Mouse (Mus musculus): ENCODE results near the gene Klk13. TPM values are rescaled to one million over a fixed set of nuclear protein-coding genes. Genes with fewer than 3 reads are reported as not detected.
A peak's percentile ranks its signal among the peaks of the same experiment; 100 is the strongest.
"Not testable (repeated sequence)": the region's sequence is repeated elsewhere in the genome, so short reads cannot be mapped to it uniquely, and the experiment has no call there.

Gene Klk13
- 0.04 TPM in 1 of 2 replicates, not detected in the other for polyA plus RNA-seq (2012; rRNA removed)

- Histone ChIP-seq H3K36me3 (ENCODE audit: control insufficient read depth, insufficient read depth, low read length) (no peaks in the 10 kb centered on the region), H3K27me3 (ENCODE audit: control insufficient read depth, insufficient read depth, low read length) (no peaks in the 10 kb centered on the region), H3K27ac (ENCODE audit: insufficient read depth, low read length) (no peak within 1 kb of the TSS), H3K4me1 (ENCODE audit: control insufficient read depth, insufficient read depth, insufficient read length) (no peaks in the 10 kb centered on the region), H3K4me3 (ENCODE audit: extremely low read depth, insufficient read depth, insufficient read length) (no peak within 1 kb of the TSS)
- WGBS: 63% methylated on average over 4 of the region's 4 CpGs
- DNase-seq (ENCODE audit: low read depth in 1 of 2, low spot score in 2 of 2): no peak
- TF ChIP-seq POLR2A (IDR thresholded peaks at IDR 0.05; ENCODE audit: low read depth, low read length) (no peak), CTCF (IDR thresholded peaks at IDR 0.05; ENCODE audit: extremely low read depth, insufficient read depth, insufficient read length, insufficient replicate concordance) (no peak)
Observed at GRCm38 (mm10) chr7:43712267-43712666, at the start of gene Klk13. Gene Klk13 (plus strand): TSS chr7:43712567.

DNA sequence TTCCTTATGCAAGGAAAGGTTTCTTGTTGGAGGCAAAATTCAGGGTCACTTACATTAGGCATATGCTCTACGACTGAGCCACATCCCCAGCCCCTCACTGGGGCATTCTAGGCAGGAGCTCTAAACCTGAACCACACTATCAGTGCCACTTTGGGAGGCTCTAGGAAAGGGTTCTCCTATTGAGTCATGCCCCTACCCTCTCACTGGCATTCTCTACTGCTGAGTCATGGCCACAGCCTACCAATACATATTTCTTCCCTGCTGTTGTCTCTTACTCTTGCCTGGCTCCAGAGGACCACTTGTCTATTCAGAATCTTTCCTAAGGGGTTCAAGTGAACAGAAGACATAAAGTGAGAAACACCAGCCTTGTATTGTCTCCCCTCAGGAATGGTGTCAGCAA, 49.6 kb upstream of the Klk13 start:
- DNase-seq (ENCODE audit: low read depth in 1 of 2, low spot score in 2 of 2): no peak
- Histone ChIP-seq H3K27ac (ENCODE audit: insufficient read depth, low read length) (no peak overlapping the region), H3K27me3 (ENCODE audit: control insufficient read depth, insufficient read depth, low read length) (no peaks in the 10 kb centered on the region), H3K4me3 (ENCODE audit: extremely low read depth, insufficient read depth, insufficient read length) (no peak overlapping the region), H3K4me1 (ENCODE audit: control insufficient read depth, insufficient read depth, insufficient read length) (no peaks in the 10 kb centered on the region), H3K36me3 (ENCODE audit: control insufficient read depth, insufficient read depth, low read length) (no peaks in the 10 kb centered on the region)
- TF ChIP-seq POLR2A (IDR thresholded peaks at IDR 0.05; ENCODE audit: low read depth, low read length): no peak
- no peak for TF ChIP-seq CTCF (IDR thresholded peaks at IDR 0.05; ENCODE audit: extremely low read depth, insufficient read depth, insufficient read length, insufficient replicate concordance)
- 91% methylated on average over 1 of the region's 1 CpGs for WGBS

- not testable (repeated sequence) for H3K36me3 ChIP-seq (ENCODE audit: control insufficient read depth, insufficient read depth, low read length); H3K4me1 ChIP-seq (ENCODE audit: control insufficient read depth, insufficient read depth, insufficient read length); H3K27ac ChIP-seq (ENCODE audit: insufficient read depth, low read length); H3K4me3 ChIP-seq (ENCODE audit: extremely low read depth, insufficient read depth, insufficient read length); DNase-seq (ENCODE audit: low read depth in 1 of 2, low spot score in 2 of 2); H3K27me3 ChIP-seq (ENCODE audit: control insufficient read depth, insufficient read depth, low read length)
- 81% methylated on average over 4 of the region's 4 CpGs for WGBS
Observed at GRCm38 (mm10) chr7:43667221-43667620, 45.1 kb upstream of the Klk13 start.

DNA sequence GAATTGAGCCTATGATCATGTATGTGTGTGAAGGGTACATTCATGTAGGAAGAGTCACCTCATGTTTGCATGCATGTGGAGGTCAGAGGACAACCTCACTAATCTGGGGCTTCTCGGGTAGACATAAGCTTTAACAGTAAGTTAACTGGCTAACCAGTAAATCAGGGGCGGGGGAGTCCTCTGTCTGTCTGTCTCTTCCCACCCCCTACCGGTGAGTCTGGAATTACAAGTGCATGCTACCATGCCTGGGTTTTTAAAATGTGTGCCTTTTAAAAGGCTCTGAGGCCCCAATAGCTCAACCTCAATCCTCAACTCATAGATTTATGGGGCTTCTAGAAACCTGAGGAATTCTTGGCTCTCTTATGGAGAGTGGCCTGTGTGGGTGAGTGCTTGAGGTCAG, 43.8 kb upstream of the Klk13 start:
- no peaks in the 10 kb centered on the region for H3K36me3 ChIP-seq (ENCODE audit: control insufficient read depth, insufficient read depth, low read length)
- peaks cover 9% of the 10 kb centered on the region; the same call in 1 of the 2 replicates for H3K4me1 ChIP-seq (ENCODE audit: control insufficient read depth, insufficient read depth, insufficient read length)
- peak; percentile 34; the same call in 1 of the 2 replicates for TF ChIP-seq CTCF (IDR thresholded peaks at IDR 0.05; ENCODE audit: extremely low read depth, insufficient read depth, insufficient read length, insufficient replicate concordance)
- no peak for TF ChIP-seq POLR2A (IDR thresholded peaks at IDR 0.05; ENCODE audit: low read depth, low read length)
- H3K27ac ChIP-seq (ENCODE audit: insufficient read depth, low read length): no peak overlapping the region
- DNase-seq (ENCODE audit: low read depth in 1 of 2, low spot score in 2 of 2): peak in 1 of 2 experiments; percentile 23
- H3K27me3 ChIP-seq (ENCODE audit: control insufficient read depth, insufficient read depth, low read length): no peaks in the 10 kb centered on the region
- WGBS: 12% methylated on average over 3 of the region's 3 CpGs
- H3K4me3 ChIP-seq (ENCODE audit: extremely low read depth, insufficient read depth, insufficient read length): no peak overlapping the region

DNA sequence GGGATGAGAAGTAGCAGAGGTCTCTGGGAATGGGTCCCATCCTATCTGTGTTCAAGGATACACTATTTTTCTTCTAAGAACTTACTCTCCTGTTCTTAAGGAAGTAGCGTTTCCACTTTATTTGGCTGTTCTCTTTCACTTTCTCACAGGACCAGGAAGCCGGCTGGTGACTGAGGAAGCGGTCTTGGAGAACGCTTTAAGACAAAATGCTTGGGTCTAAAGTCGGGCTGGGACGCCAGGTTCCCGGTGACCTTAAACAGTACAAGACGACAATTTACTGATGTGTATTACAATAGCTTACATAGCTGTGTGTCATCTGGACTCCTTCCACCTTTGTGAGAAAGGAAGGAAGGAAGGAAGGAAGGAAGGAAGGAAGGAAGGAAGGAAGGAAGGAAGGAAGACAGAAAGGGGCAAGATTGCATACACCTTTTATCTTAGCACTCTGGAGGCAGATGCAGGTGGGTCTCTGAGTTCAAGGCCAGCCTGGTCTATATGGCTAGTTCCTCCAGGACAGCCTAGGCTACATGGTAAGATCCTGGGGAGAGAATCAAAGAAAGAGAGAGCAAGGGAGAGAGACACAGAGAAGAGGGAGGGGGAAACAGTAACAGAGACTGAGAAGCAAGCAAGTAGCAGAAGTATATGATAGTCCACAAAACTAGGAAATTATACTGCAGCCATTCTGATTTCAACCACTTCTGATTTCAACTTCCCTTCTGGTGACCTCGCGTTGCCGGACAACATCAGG, 41.1 kb upstream of the Klk13 start:
- Histone ChIP-seq H3K27me3 (ENCODE audit: control insufficient read depth, insufficient read depth, low read length) (no peaks in the 10 kb centered on the region), H3K36me3 (ENCODE audit: control insufficient read depth, insufficient read depth, low read length) (peaks cover 6% of the 10 kb centered on the region), H3K4me3 (ENCODE audit: extremely low read depth, insufficient read depth, insufficient read length) (peak overlapping the region; percentile 86), H3K4me1 (ENCODE audit: control insufficient read depth, insufficient read depth, insufficient read length) (peaks cover 9% of the 10 kb centered on the region; the same call in 1 of the 2 replicates), H3K27ac (ENCODE audit: insufficient read depth, low read length) (peak overlapping the region; percentile 24; the same call in 1 of the 2 replicates)
- TF ChIP-seq CTCF (IDR thresholded peaks at IDR 0.05; ENCODE audit: extremely low read depth, insufficient read depth, insufficient read length, insufficient replicate concordance): no peak
- TF ChIP-seq POLR2A (IDR thresholded peaks at IDR 0.05; ENCODE audit: low read depth, low read length): no peak
- DNase-seq (ENCODE audit: low read depth in 1 of 2, low spot score in 2 of 2): no peak
- 61% methylated on average over 11 of the region's 11 CpGs for WGBS

DNA sequence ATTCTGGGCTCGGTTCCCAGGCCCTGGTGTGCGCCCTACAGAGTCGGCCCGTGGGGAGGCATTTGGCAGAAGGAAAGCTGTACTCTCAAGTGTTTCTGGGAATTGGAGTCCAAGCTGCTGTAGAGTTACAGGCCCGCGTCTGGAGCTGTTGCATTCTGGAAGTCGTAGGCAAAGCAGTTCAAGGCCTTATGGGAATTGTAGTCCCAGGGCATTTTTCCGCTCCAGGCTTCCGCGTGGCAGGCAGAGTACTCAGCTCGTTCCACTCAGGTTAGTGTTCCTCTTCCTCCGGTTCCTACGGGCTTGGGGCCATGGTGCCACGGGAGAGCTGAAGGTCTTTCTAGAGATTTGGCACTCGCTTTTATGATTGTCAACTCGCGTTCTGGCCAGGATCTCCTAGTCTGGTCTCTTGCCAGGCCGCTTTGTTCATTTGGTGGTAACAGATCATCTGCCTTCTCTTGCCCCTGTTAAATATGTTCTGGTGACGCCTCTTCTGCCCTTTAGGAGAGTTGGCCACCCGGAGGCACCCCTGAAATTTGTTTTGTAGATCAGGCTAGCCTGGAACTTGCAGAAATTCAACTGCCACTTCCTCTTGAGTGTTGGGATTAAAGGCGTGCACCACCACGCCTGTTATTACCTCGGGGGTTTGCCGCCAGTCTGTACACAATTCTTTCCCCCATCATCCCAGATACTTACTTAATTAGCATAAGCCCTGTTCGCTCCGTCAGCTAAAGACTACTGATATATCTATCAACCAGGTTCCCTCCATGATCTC, 40.4 kb upstream of the Klk13 start, which contains the start of gene Ctu1:
Ctu1 (plus strand) TSS at position 208 of the 772 bp plus-strand sequence.
- peaks cover 9% of the 10 kb centered on the region; the same call in 1 of the 2 replicates for H3K4me1 ChIP-seq (ENCODE audit: control insufficient read depth, insufficient read depth, insufficient read length)
- peak within 1 kb of the TSS; percentile 77 for H3K27ac ChIP-seq (ENCODE audit: insufficient read depth, low read length)
- WGBS: under 1% methylated on average over 26 of the region's 26 CpGs
- H3K27me3 ChIP-seq (ENCODE audit: control insufficient read depth, insufficient read depth, low read length): no peaks in the 10 kb centered on the region
- TF ChIP-seq POLR2A (IDR thresholded peaks at IDR 0.05; ENCODE audit: low read depth, low read length): peak; percentile 9; the same call in 1 of the 2 replicates
- no peak for TF ChIP-seq CTCF (IDR thresholded peaks at IDR 0.05; ENCODE audit: extremely low read depth, insufficient read depth, insufficient read length, insufficient replicate concordance)
- H3K36me3 ChIP-seq (ENCODE audit: control insufficient read depth, insufficient read depth, low read length): peaks cover 13% of the 10 kb centered on the region
- peak within 1 kb of the TSS; percentile 86 for H3K4me3 ChIP-seq (ENCODE audit: extremely low read depth, insufficient read depth, insufficient read length)
- peak; percentile 78 to 83 for DNase-seq (ENCODE audit: low read depth in 1 of 2, low spot score in 2 of 2)
